Mouse (Mus musculus): ENCODE measurements at regions not wholly inside any gene's neighbourhood (a gene's known extent, or its start where the extent isn't known, plus 50 kb on each side); places are given as distances from the start of the nearest gene placed in this dataset.

GRCm38 (mm10) chr7:113106731-113107130 is 100.5 kb upstream of the Arntl start:
- TF ChIP-seq EP300 (IDR thresholded peaks at IDR 0.05; ENCODE audit: low read depth) (no peak), CTCF (IDR thresholded peaks at IDR 0.05; ENCODE audit: low read depth) (no peak)
- no peak overlapping the region for H3K4me3 ChIP-seq (ENCODE audit: low read depth, low read length)
- no peaks in the 10 kb centered on the region for H3K36me3 ChIP-seq (replicated peaks; ENCODE audit: insufficient read depth, low read length)
- 78% methylated on average over 7 of the region's 7 CpGs for WGBS (ENCODE audit: insufficient replicate concordance)
- no peak overlapping the region for H3K4me2 ChIP-seq (ENCODE audit: low read depth, low read length)
- no peak overlapping the region for H3K27ac ChIP-seq (ENCODE audit: low read depth)
- ATAC-seq (no peak), DNase-seq (no peak)
- no peaks in the 10 kb centered on the region for H3K27me3 ChIP-seq (ENCODE audit: insufficient read depth, low read length)
- no peaks in the 10 kb centered on the region for H3K4me1 ChIP-seq (ENCODE audit: insufficient read depth)
- H3K9ac ChIP-seq (replicated peaks): no peak overlapping the region
- H3K9me3 ChIP-seq (ENCODE audit: low read length): no peaks in the 10 kb centered on the region

DNA sequence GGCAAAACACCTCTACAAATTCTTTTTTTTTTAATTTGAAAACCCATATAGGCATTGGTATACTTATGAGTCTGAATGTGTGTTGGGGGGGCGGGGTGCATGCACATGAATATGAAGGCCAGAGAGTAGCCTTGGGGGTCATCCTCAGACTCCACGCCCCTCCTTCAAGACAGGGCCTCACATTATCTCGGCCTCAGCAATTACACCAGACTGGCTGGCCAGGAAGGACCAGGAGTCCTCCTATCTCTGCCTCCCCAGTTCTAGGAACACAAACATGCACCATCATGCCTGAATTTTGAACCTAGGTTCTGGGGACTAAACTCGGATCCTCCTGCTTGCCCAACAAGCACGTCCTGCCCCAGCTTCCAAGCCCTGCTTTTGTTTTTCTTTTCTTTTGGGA is 99.3 kb upstream of the Arntl start:
- Histone ChIP-seq H3K4me3 (ENCODE audit: low read depth, low read length) (no peak overlapping the region), H3K36me3 (replicated peaks; ENCODE audit: insufficient read depth, low read length) (no peaks in the 10 kb centered on the region), H3K9ac (replicated peaks) (no peak overlapping the region), H3K9me3 (ENCODE audit: low read length) (no peaks in the 10 kb centered on the region), H3K27me3 (ENCODE audit: insufficient read depth, low read length) (no peaks in the 10 kb centered on the region), H3K4me1 (ENCODE audit: insufficient read depth) (no peaks in the 10 kb centered on the region), H3K4me2 (ENCODE audit: low read depth, low read length) (no peak overlapping the region), H3K27ac (ENCODE audit: low read depth) (no peak overlapping the region)
- TF ChIP-seq CTCF (IDR thresholded peaks at IDR 0.05; ENCODE audit: low read depth) (no peak), EP300 (IDR thresholded peaks at IDR 0.05; ENCODE audit: low read depth) (no peak)
- ATAC-seq: no peak
- DNase-seq: no peak
- WGBS (ENCODE audit: insufficient replicate concordance): 79% methylated on average over 5 of the region's 5 CpGs

GRCm38 (mm10) chr7:113108442-113109000 is 98.7 kb upstream of the Arntl start:
- Histone ChIP-seq H3K9me3 (ENCODE audit: low read length) (no peaks in the 10 kb centered on the region), H3K27ac (ENCODE audit: low read depth) (no peak overlapping the region), H3K9ac (replicated peaks) (no peak overlapping the region), H3K4me3 (ENCODE audit: low read depth, low read length) (no peak overlapping the region), H3K4me1 (ENCODE audit: insufficient read depth) (no peaks in the 10 kb centered on the region), H3K36me3 (replicated peaks; ENCODE audit: insufficient read depth, low read length) (no peaks in the 10 kb centered on the region), H3K4me2 (ENCODE audit: low read depth, low read length) (no peak overlapping the region), H3K27me3 (ENCODE audit: insufficient read depth, low read length) (no peaks in the 10 kb centered on the region)
- 70% methylated on average over 7 of the region's 7 CpGs for WGBS (ENCODE audit: insufficient replicate concordance)
- ATAC-seq (no peak), DNase-seq (no peak)
- TF ChIP-seq CTCF (IDR thresholded peaks at IDR 0.05; ENCODE audit: low read depth): no peak

DNA sequence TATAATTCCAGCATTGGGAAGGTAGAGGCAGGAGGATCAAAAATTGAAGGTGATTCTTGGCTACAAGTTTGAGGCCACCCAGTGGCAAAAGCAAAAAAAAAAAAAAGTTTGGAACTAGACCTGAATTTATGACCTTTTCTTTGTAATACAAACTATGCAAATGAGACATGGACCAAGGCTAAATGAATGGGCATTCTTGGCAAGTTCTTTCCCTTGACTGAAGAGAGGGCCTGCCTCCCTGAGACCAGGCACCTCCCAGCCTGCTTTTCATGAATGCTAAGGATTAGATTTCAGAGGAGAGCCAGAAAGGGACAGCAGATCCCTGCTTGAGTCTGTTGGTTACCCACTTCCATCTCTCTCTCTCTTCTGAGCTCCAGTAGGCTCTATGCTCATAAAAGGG is 97.8 kb upstream of the Arntl start:
- H3K9me3 ChIP-seq (ENCODE audit: low read length): no peaks in the 10 kb centered on the region
- ATAC-seq: no peak
- H3K27ac ChIP-seq (ENCODE audit: low read depth): no peak overlapping the region
- H3K4me3 ChIP-seq (ENCODE audit: low read depth, low read length): no peak overlapping the region
- H3K27me3 ChIP-seq (ENCODE audit: insufficient read depth, low read length): no peaks in the 10 kb centered on the region
- no peak for TF ChIP-seq CTCF (IDR thresholded peaks at IDR 0.05; ENCODE audit: low read depth)
- no peak for TF ChIP-seq EP300 (IDR thresholded peaks at IDR 0.05; ENCODE audit: low read depth)
- no peaks in the 10 kb centered on the region for H3K4me1 ChIP-seq (ENCODE audit: insufficient read depth)
- H3K9ac ChIP-seq (replicated peaks): no peak overlapping the region
- H3K36me3 ChIP-seq (replicated peaks; ENCODE audit: insufficient read depth, low read length): no peaks in the 10 kb centered on the region
- no peak for DNase-seq
- no peak overlapping the region for H3K4me2 ChIP-seq (ENCODE audit: low read depth, low read length)

GRCm38 (mm10) chr7:113110867-113111508 is 96.3 kb upstream of the Arntl start:
- no peaks in the 10 kb centered on the region for H3K9me3 ChIP-seq (ENCODE audit: low read length)
- 66% methylated on average over 7 of the region's 7 CpGs for WGBS (ENCODE audit: insufficient replicate concordance)
- DNase-seq (no peak), ATAC-seq (no peak)
- no peaks in the 10 kb centered on the region for H3K27me3 ChIP-seq (ENCODE audit: insufficient read depth, low read length)
- no peak overlapping the region for H3K4me3 ChIP-seq (ENCODE audit: low read depth, low read length)
- H3K27ac ChIP-seq (ENCODE audit: low read depth): no peak overlapping the region
- no peaks in the 10 kb centered on the region for H3K4me1 ChIP-seq (ENCODE audit: insufficient read depth)
- no peak overlapping the region for H3K4me2 ChIP-seq (ENCODE audit: low read depth, low read length)
- no peak overlapping the region for H3K9ac ChIP-seq (replicated peaks)
- no peak for TF ChIP-seq EP300 (IDR thresholded peaks at IDR 0.05; ENCODE audit: low read depth)
- TF ChIP-seq CTCF (IDR thresholded peaks at IDR 0.05; ENCODE audit: low read depth): no peak
- H3K36me3 ChIP-seq (replicated peaks; ENCODE audit: insufficient read depth, low read length): no peaks in the 10 kb centered on the region

GRCm38 (mm10) chr7:113113266-113113893 is 93.9 kb upstream of the Arntl start:
- H3K36me3 ChIP-seq (replicated peaks; ENCODE audit: insufficient read depth, low read length): no peaks in the 10 kb centered on the region
- no peak overlapping the region for H3K9ac ChIP-seq (replicated peaks)
- no peaks in the 10 kb centered on the region for H3K4me1 ChIP-seq (ENCODE audit: insufficient read depth)
- no peak for DNase-seq
- H3K27ac ChIP-seq (ENCODE audit: low read depth): no peak overlapping the region
- H3K27me3 ChIP-seq (ENCODE audit: insufficient read depth, low read length): no peaks in the 10 kb centered on the region
- no peak overlapping the region for H3K4me3 ChIP-seq (ENCODE audit: low read depth, low read length)
- no peak for TF ChIP-seq CTCF (IDR thresholded peaks at IDR 0.05; ENCODE audit: low read depth)
- no peak for TF ChIP-seq EP300 (IDR thresholded peaks at IDR 0.05; ENCODE audit: low read depth)
- WGBS (ENCODE audit: insufficient replicate concordance): 47% methylated on average over 10 of the region's 10 CpGs
- ATAC-seq: no peak
- H3K9me3 ChIP-seq (ENCODE audit: low read length): no peaks in the 10 kb centered on the region
- H3K4me2 ChIP-seq (ENCODE audit: low read depth, low read length): no peak overlapping the region

Measured in liver, postnatal 0 days (tissue).